Mouse (Mus musculus) heart, embryonic 10.5 days (tissue): ENCODE data around the gene Emc7. TPM values are rescaled to one million over a fixed set of nuclear protein-coding genes. Genes with fewer than 3 reads are reported as not detected.
A peak's percentile ranks its signal among the peaks of the same experiment; 100 is the strongest.

ENCODE experiments used
- DNase-seq: peaks from one replicate; pipeline ENCODE4 v3.0.0-alpha.2; 2017; ENCODE audit warnings: low spot score
- H3K27ac ChIP-seq: fragments of 300-500 bp; sonication (generic); 2 replicates; pipeline ENCODE4 v1.5.1; 2016; ENCODE audit warnings: mild to moderate bottlenecking
- H3K27me3 ChIP-seq: fragments of 300-500 bp; sonication (generic); 2 replicates; pipeline ENCODE4 v1.6.1; 2016; ENCODE audit warnings: mild to moderate bottlenecking; ENCODE audit not compliant: poor library complexity, insufficient read depth, severe bottlenecking
- H3K36me3 ChIP-seq: fragments of 300-500 bp; sonication (generic); 2 replicates; pipeline ENCODE4 v1.6.1; 2016; ENCODE audit warnings: mild to moderate bottlenecking, moderate library complexity
- H3K4me1 ChIP-seq: fragments of 300-500 bp; sonication (generic); 2 replicates; pipeline ENCODE4 v1.6.1; 2016; ENCODE audit warnings: mild to moderate bottlenecking
- H3K4me3 ChIP-seq: fragments of 300-500 bp; sonication (generic); 2 replicates; pipeline ENCODE4 v1.5.1; 2016; ENCODE audit warnings: mild to moderate bottlenecking, moderate library complexity
- H3K9me3 ChIP-seq: fragments of 300-500 bp; sonication (generic); 2 replicates; pipeline ENCODE4 v1.6.1; 2016; ENCODE audit warnings: mild to moderate bottlenecking, moderate library complexity
- WGBS: fragments of 180-500 bp; shearing (Covaris S2); methylation state at CpG from one replicate; pipeline ENCODE4 v1.1.7; 2016; 5-methylcytosine and 5-hydroxymethylcytosine counted together
- polyA plus RNA-seq: library from polyadenylated mRNA; unstranded; fragments of >200 nt; fragmentation: Nextera tagmentation; extraction: Ambion mirVana; gene quantifications from 2 replicates; pipeline ENCODE4 v1.2.1, GENCODE M21; 2016

Emc7 gene
- polyA plus RNA-seq, 1 experiment from 2014 or later = 16.1 TPM

GRCm38 (mm10) chr2:112510140-112510539, 55.3 kb downstream of the Emc7 start:
- DNase-seq = peak; percentile 85
- peaks cover 9% of the 10 kb centered on the region; the same call in 1 of the 2 replicates for H3K4me1 ChIP-seq
- no peaks in the 10 kb centered on the region for H3K27me3 ChIP-seq
- no peak overlapping the region for H3K27ac ChIP-seq
- H3K4me3 ChIP-seq = no peak overlapping the region
- H3K9me3 ChIP-seq = no peaks in the 10 kb centered on the region
- 60% methylated on average over 4 of the region's 4 CpGs for WGBS
- H3K36me3 ChIP-seq = no peaks in the 10 kb centered on the region

- H3K27me3 ChIP-seq = no peaks in the 10 kb centered on the region
- 86% methylated on average over 1 of the region's 1 CpGs for WGBS
Observed at GRCm38 (mm10) chr2:112513036-112513435, 58.2 kb downstream of the Emc7 start.

GRCm38 (mm10) chr2:112516728-112517127, 61.9 kb downstream of the Emc7 start:
- H3K27ac ChIP-seq = no peak overlapping the region
- H3K4me3 ChIP-seq = no peak overlapping the region
- no peaks in the 10 kb centered on the region for H3K27me3 ChIP-seq
- H3K9me3 ChIP-seq = no peaks in the 10 kb centered on the region
- WGBS = 63% methylated on average over 3 of the region's 3 CpGs
- H3K36me3 ChIP-seq = no peaks in the 10 kb centered on the region
- no peak for DNase-seq
- peaks cover 3% of the 10 kb centered on the region; the same call in 1 of the 2 replicates for H3K4me1 ChIP-seq

More at GRCm38 (mm10) chr2:112513036-112513435, 58.2 kb downstream of the Emc7 start:
- H3K27ac ChIP-seq = no peak overlapping the region
- H3K4me3 ChIP-seq = no peak overlapping the region
- no peak for DNase-seq
- H3K4me1 ChIP-seq = peaks cover 5% of the 10 kb centered on the region; the same call in 1 of the 2 replicates
- H3K36me3 ChIP-seq = no peaks in the 10 kb centered on the region
- H3K9me3 ChIP-seq = no peaks in the 10 kb centered on the region

- Histone ChIP-seq H3K27ac (no peak overlapping the region), H3K9me3 (no peaks in the 10 kb centered on the region), H3K36me3 (no peaks in the 10 kb centered on the region), H3K27me3 (no peaks in the 10 kb centered on the region), H3K4me1 (peaks cover 3% of the 10 kb centered on the region; the same call in 1 of the 2 replicates), H3K4me3 (no peak overlapping the region)
- 88% methylated on average over 3 of the region's 3 CpGs for WGBS
- no peak for DNase-seq
Observed at GRCm38 (mm10) chr2:112517218-112517617, 62.4 kb downstream of the Emc7 start.

GRCm38 (mm10) chr2:112518541-112518940, 63.7 kb downstream of the Emc7 start:
- H3K9me3 ChIP-seq = no peaks in the 10 kb centered on the region
- H3K4me3 ChIP-seq = no peak overlapping the region
- no peaks in the 10 kb centered on the region for H3K27me3 ChIP-seq
- no peak for DNase-seq
- H3K27ac ChIP-seq = no peak overlapping the region
- H3K4me1 ChIP-seq = peaks cover 3% of the 10 kb centered on the region; the same call in 1 of the 2 replicates
- H3K36me3 ChIP-seq = no peaks in the 10 kb centered on the region

GRCm38 (mm10) chr2:112520526-112521482, 66.0 kb downstream of the Emc7 start:
- no peaks in the 10 kb centered on the region for H3K27me3 ChIP-seq
- H3K4me1 ChIP-seq = peaks cover 6% of the 10 kb centered on the region; the same call in 1 of the 2 replicates
- H3K36me3 ChIP-seq = no peaks in the 10 kb centered on the region
- H3K4me3 ChIP-seq = no peak overlapping the region
- DNase-seq = no peak
- 79% methylated on average over 4 of the region's 4 CpGs for WGBS
- H3K27ac ChIP-seq = no peak overlapping the region
- H3K9me3 ChIP-seq = no peaks in the 10 kb centered on the region

Other genes starting within 250 kb of the Emc7 start
- 22.0 and 23.0 TPM in 2 replicates for gene Lpcat4, start 215.5 kb upstream of the Emc7 start, polyA plus RNA-seq
- gene Nutm1, start 195.7 kb upstream of the Emc7 start, polyA plus RNA-seq = 0.04 and 0.07 TPM in 2 replicates
- gene Nop10, start 193.1 kb upstream of the Emc7 start, polyA plus RNA-seq = 188 and 206 TPM in 2 replicates
- 9.5 and 10.4 TPM in 2 replicates for gene Slc12a6, start 189.2 kb upstream of the Emc7 start, polyA plus RNA-seq
- gene Gm21985, start 188.7 kb upstream of the Emc7 start, polyA plus RNA-seq = not detected in 2 replicates
- 114 and 134 TPM in 2 replicates for gene Emc4, start 87.0 kb upstream of the Emc7 start, polyA plus RNA-seq
- 27.4 and 36.6 TPM in 2 replicates for gene Katnbl1, start 75.8 kb upstream of the Emc7 start, polyA plus RNA-seq
- not detected in 2 replicates for gene Chrm5, start 25.8 kb downstream of the Emc7 start, polyA plus RNA-seq
- gene Aven, start 38.0 kb downstream of the Emc7 start, polyA plus RNA-seq = 6.5 and 12.5 TPM in 2 replicates